Comparison of ENCODE assay signal across 9 mouse cellular contexts in the genomic region with DNA sequence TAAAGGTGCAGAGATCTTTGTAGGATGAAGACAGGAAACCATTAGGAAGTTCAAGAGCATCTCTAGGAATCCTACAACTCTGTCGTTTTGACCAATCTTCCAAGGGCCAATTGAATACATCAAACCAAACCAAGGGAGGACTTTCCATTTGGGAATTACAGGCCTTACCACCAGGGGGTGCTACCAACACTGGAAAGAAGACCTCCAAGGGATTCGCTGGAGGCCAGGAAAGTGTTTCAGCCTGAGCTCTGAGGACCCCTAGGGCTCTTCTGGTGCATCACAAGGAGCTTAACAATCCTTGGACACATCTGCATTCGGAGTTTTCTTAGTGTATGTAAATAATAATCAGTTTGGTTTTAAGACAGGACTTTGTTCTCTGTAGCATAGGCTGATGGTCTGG. TPM values are rescaled to one million over a fixed set of nuclear protein-coding genes. Genes with fewer than 3 reads are reported as not detected.
DNase-seq lines count a peak whose midpoint lies in the region; ATAC-seq and TF ChIP-seq lines count a peak whose summit lies in the region.
"Had no signal": no experiment of that assay in that cellular context is flagged by ENCODE, and none has a peak within 500 bp of the region (broad histone marks: within the 10 kb centered on the region; RNA-seq: fewer than 3 reads in every experiment).

No protein-coding gene starts in this region.

- H3K9ac ChIP-seq in midbrain, embryonic 16.5 days (ENCODE audit: low read depth, low read length), result no peak overlapping the region
- H3K9ac ChIP-seq in hindbrain, postnatal 0 days (replicated peaks; ENCODE audit: low read length), result no peak overlapping the region
- H3K9ac ChIP-seq: hindbrain, embryonic 15.5 days had no signal

- peak; percentile 67 for TF ChIP-seq CTCF in embryonic fibroblast, embryonic 13.5 days (IDR thresholded peaks at IDR 0.05; ENCODE audit: borderline replicate concordance, insufficient read depth, low read length)
- TF ChIP-seq CTCF in hindbrain, postnatal 0 days (IDR thresholded peaks at IDR 0.05; ENCODE audit: low read depth), result peak; percentile 88

- DNase-seq in midbrain, embryonic 10.5 days (ENCODE audit: low spot score), result peak; percentile 72
- DNase-seq in adrenal gland, postnatal 4 days (ENCODE audit: low spot score in 2 of 2), result peak; percentile 57 to 82
- DNase-seq in hindbrain, postnatal 0 days (ENCODE audit: low spot score), result peak; percentile 85
- DNase-seq in limb, embryonic 10.5 days (ENCODE audit: low spot score), result peak; percentile 74
- DNase-seq in retina, embryonic 14.5 days (ENCODE audit: low spot score), result peak; percentile 93
- peak; percentile 52 to 54 for DNase-seq in thymus, postnatal 36 days

- H3K9me3 ChIP-seq in midbrain, embryonic 10.5 days (replicated peaks), result no peaks in the 10 kb centered on the region
- 0 out of 2 replicates have a peak, but pooled peaks cover 2% of the 10 kb centered on the region for H3K9me3 ChIP-seq in midbrain, embryonic 16.5 days (replicated peaks; ENCODE audit: control insufficient read depth, low read length, poor library complexity, severe bottlenecking)
- no peaks in the 10 kb centered on the region for H3K9me3 ChIP-seq in hindbrain, postnatal 0 days (ENCODE audit: low read length)
- H3K9me3 ChIP-seq in limb, embryonic 10.5 days (replicated peaks), result no peaks in the 10 kb centered on the region
- H3K9me3 ChIP-seq: hindbrain, embryonic 15.5 days had no signal

- no peak overlapping the region for H3K4me2 ChIP-seq in midbrain, embryonic 16.5 days (ENCODE audit: low read length)
- no peak overlapping the region for H3K4me2 ChIP-seq in hindbrain, postnatal 0 days (ENCODE audit: low read depth, low read length)
- H3K4me2 ChIP-seq: hindbrain, embryonic 15.5 days had no signal

- ATAC-seq in midbrain, embryonic 16.5 days, result no peak
- ATAC-seq in hindbrain, postnatal 0 days, result no peak

- TF ChIP-seq POLR2A in embryonic fibroblast, embryonic 13.5 days (IDR thresholded peaks at IDR 0.05; ENCODE audit: low read depth, low read length), result no peak

- no peaks in the 10 kb centered on the region for H3K27me3 ChIP-seq in midbrain, embryonic 10.5 days (ENCODE audit: low read depth, poor library complexity, severe bottlenecking)
- no peaks in the 10 kb centered on the region for H3K27me3 ChIP-seq in midbrain, embryonic 16.5 days (ENCODE audit: control insufficient read depth, insufficient read depth, low read depth, low read length)
- H3K27me3 ChIP-seq in hindbrain, postnatal 0 days (ENCODE audit: insufficient read depth, low read length), result no peaks in the 10 kb centered on the region
- no peaks in the 10 kb centered on the region for H3K27me3 ChIP-seq in limb, embryonic 10.5 days (ENCODE audit: low read depth, poor library complexity, severe bottlenecking)
- H3K27me3 ChIP-seq: hindbrain, embryonic 15.5 days had no signal

- no peak overlapping the region for H3K4me3 ChIP-seq in midbrain, embryonic 10.5 days
- no peak overlapping the region for H3K4me3 ChIP-seq in midbrain, embryonic 16.5 days (ENCODE audit: low read depth, low read length)
- no peak overlapping the region for H3K4me3 ChIP-seq in embryonic fibroblast, embryonic 13.5 days (ENCODE audit: insufficient read depth, low read length)
- no peak overlapping the region for H3K4me3 ChIP-seq in hindbrain, postnatal 0 days (ENCODE audit: low read length)
- no peak overlapping the region for H3K4me3 ChIP-seq in limb, embryonic 10.5 days
- H3K4me3 ChIP-seq: hindbrain, embryonic 15.5 days had no signal

- no peaks in the 10 kb centered on the region for H3K36me3 ChIP-seq in midbrain, embryonic 10.5 days
- no peaks in the 10 kb centered on the region for H3K36me3 ChIP-seq in midbrain, embryonic 16.5 days (ENCODE audit: control insufficient read depth, insufficient read depth, low read length)
- no peaks in the 10 kb centered on the region for H3K36me3 ChIP-seq in hindbrain, postnatal 0 days (ENCODE audit: insufficient read depth, low read length)
- no peaks in the 10 kb centered on the region for H3K36me3 ChIP-seq in limb, embryonic 10.5 days
- H3K36me3 ChIP-seq: hindbrain, embryonic 15.5 days had no signal

- H3K27ac ChIP-seq in midbrain, embryonic 10.5 days (replicated peaks), result no peak overlapping the region
- no peak overlapping the region for H3K27ac ChIP-seq in midbrain, embryonic 16.5 days (ENCODE audit: low read length)
- H3K27ac ChIP-seq in embryonic fibroblast, embryonic 13.5 days (ENCODE audit: insufficient read depth, low read length), result no peak overlapping the region
- H3K27ac ChIP-seq in hindbrain, postnatal 0 days, result no peak overlapping the region
- H3K27ac ChIP-seq in limb, embryonic 10.5 days, result no peak overlapping the region
- H3K27ac ChIP-seq: hindbrain, embryonic 15.5 days had no signal

- peaks cover 13% of the 10 kb centered on the region for H3K4me1 ChIP-seq in midbrain, embryonic 10.5 days
- H3K4me1 ChIP-seq in midbrain, embryonic 16.5 days (ENCODE audit: control insufficient read depth, insufficient read depth, low read length), result peaks cover 7% of the 10 kb centered on the region
- peaks cover 7% of the 10 kb centered on the region; the same call in 1 of the 2 replicates for H3K4me1 ChIP-seq in embryonic fibroblast, embryonic 13.5 days (ENCODE audit: control insufficient read depth, insufficient read depth, low read length)
- H3K4me1 ChIP-seq in hindbrain, postnatal 0 days (ENCODE audit: insufficient read depth, low read length), result no peaks in the 10 kb centered on the region
- peaks cover 17% of the 10 kb centered on the region for H3K4me1 ChIP-seq in limb, embryonic 10.5 days

- 26% methylated on average over 3 of the region's 3 CpGs for WGBS in midbrain, embryonic 10.5 days
- WGBS in midbrain, embryonic 16.5 days, result 29% methylated on average over 3 of the region's 3 CpGs
- WGBS in hindbrain, postnatal 0 days, result 23% methylated on average over 3 of the region's 3 CpGs
- 26% methylated on average over 3 of the region's 3 CpGs for WGBS in limb, embryonic 10.5 days

RNA-seq across cellular contexts. Expression of a gene that starts 3.4 kb away (rescaled TPM):
- 52.5 and 55.2 TPM in 2 replicates for polyA plus RNA-seq in midbrain, embryonic 10.5 days (2016; fragmentation: Nextera tagmentation; extraction: Ambion mirVana)
- 174 and 197 TPM in 2 replicates for polyA plus RNA-seq in midbrain, embryonic 16.5 days (2015; fragmentation: Nextera tagmentation; extraction: Ambion mirVana)
- 100 to 1,000 TPM; 179 to 186 TPM for total RNA-seq in adrenal gland, postnatal 4 days (2021)
- 514 and 525 TPM in 2 replicates for polyA plus RNA-seq in embryonic fibroblast, embryonic 13.5 days (2011; ENCODE audit: insufficient read length, low read depth, missing spikeins)
- 598 and 874 TPM in 2 replicates for total RNA-seq in hindbrain, postnatal 0 days (2014; rRNA removed)
- polyA plus RNA-seq in hindbrain, postnatal 0 days (2015; fragmentation: Nextera tagmentation; extraction: Ambion mirVana), result 267 and 268 TPM in 2 replicates
- polyA plus RNA-seq in limb, embryonic 10.5 days (2016; fragmentation: Nextera tagmentation; extraction: Ambion mirVana), result 50.4 and 50.5 TPM in 2 replicates

RNA-seq across cellular contexts. Expression of a gene that starts 23.4 kb away (rescaled TPM):
- 24.5 and 26.0 TPM in 2 replicates for polyA plus RNA-seq in midbrain, embryonic 10.5 days (2016; fragmentation: Nextera tagmentation; extraction: Ambion mirVana)
- 28.9 and 30.9 TPM in 2 replicates for polyA plus RNA-seq in midbrain, embryonic 16.5 days (2015; fragmentation: Nextera tagmentation; extraction: Ambion mirVana)
- 10 to 100 TPM; 35.3 to 37.2 TPM for total RNA-seq in adrenal gland, postnatal 4 days (2021)
- polyA plus RNA-seq in embryonic fibroblast, embryonic 13.5 days (2011; ENCODE audit: insufficient read length, low read depth, missing spikeins), result 62.4 and 64.1 TPM in 2 replicates
- total RNA-seq in hindbrain, postnatal 0 days (2014; rRNA removed), result 23.1 and 27.2 TPM in 2 replicates
- 16.5 and 16.7 TPM in 2 replicates for polyA plus RNA-seq in hindbrain, postnatal 0 days (2015; fragmentation: Nextera tagmentation; extraction: Ambion mirVana)
- polyA plus RNA-seq in limb, embryonic 10.5 days (2016; fragmentation: Nextera tagmentation; extraction: Ambion mirVana), result 57.0 and 64.8 TPM in 2 replicates
